Mouse (Mus musculus): ENCODE measurements around the gene AC131692.1. TPM values are rescaled to one million over a fixed set of nuclear protein-coding genes. Genes with fewer than 3 reads are reported as not detected.

The AC131692.1 gene
- polyA plus RNA-seq, 1 experiment, result not detected

Other genes starting within 250 kb of the AC131692.1 start
- 28.3 and 53.0 TPM in 2 replicates for gene Frmd8, start 219.1 kb upstream of the AC131692.1 start, polyA plus RNA-seq (2012; rRNA removed; ENCODE audit: low replicate concordance)
- 349 and 397 TPM in 2 replicates for gene Slc25a45, start 216.6 kb upstream of the AC131692.1 start, polyA plus RNA-seq (2012; rRNA removed; ENCODE audit: low replicate concordance)
- 1.5 and 2.8 TPM in 2 replicates for gene Tigd3, start 200.3 kb upstream of the AC131692.1 start, polyA plus RNA-seq (2012; rRNA removed; ENCODE audit: low replicate concordance)
- 46.6 and 58.0 TPM in 2 replicates for gene Dpf2, start 181.4 kb upstream of the AC131692.1 start, polyA plus RNA-seq (2012; rRNA removed; ENCODE audit: low replicate concordance)
- gene Cdc42ep2, start 169.6 kb upstream of the AC131692.1 start, polyA plus RNA-seq (2012; rRNA removed; ENCODE audit: low replicate concordance), result 9.9 and 31.6 TPM in 2 replicates
- gene Pola2, start 130.2 kb upstream of the AC131692.1 start, polyA plus RNA-seq (2012; rRNA removed; ENCODE audit: low replicate concordance), result 29.4 and 31.2 TPM in 2 replicates
- not detected in 2 replicates for gene Slc22a20, start 108.3 kb upstream of the AC131692.1 start, polyA plus RNA-seq (2012; rRNA removed; ENCODE audit: low replicate concordance)
- gene Capn1, start 78.5 kb upstream of the AC131692.1 start, polyA plus RNA-seq (2012; rRNA removed; ENCODE audit: low replicate concordance), result 53.6 and 106 TPM in 2 replicates
- 87.1 and 103 TPM in 2 replicates for gene Syvn1, start 47.8 kb upstream of the AC131692.1 start, polyA plus RNA-seq (2012; rRNA removed; ENCODE audit: low replicate concordance)
- gene Mrpl49, start 36.6 kb upstream of the AC131692.1 start, polyA plus RNA-seq (2012; rRNA removed; ENCODE audit: low replicate concordance), result 11.4 and 11.7 TPM in 2 replicates
- gene Fau, start 36.6 kb upstream of the AC131692.1 start, polyA plus RNA-seq (2012; rRNA removed; ENCODE audit: low replicate concordance), result 1,687 and 2,398 TPM in 2 replicates
- gene Znhit2, start 33.2 kb upstream of the AC131692.1 start, polyA plus RNA-seq (2012; rRNA removed; ENCODE audit: low replicate concordance), result 63.5 and 115 TPM in 2 replicates
- gene Tm7sf2, start 26.0 kb upstream of the AC131692.1 start, polyA plus RNA-seq (2012; rRNA removed; ENCODE audit: low replicate concordance), result 57.9 and 67.5 TPM in 2 replicates
- gene Vps51, start 17.2 kb upstream of the AC131692.1 start, polyA plus RNA-seq (2012; rRNA removed; ENCODE audit: low replicate concordance), result 42.6 and 68.1 TPM in 2 replicates
- gene Tmem262, start 14.4 kb upstream of the AC131692.1 start, polyA plus RNA-seq (2012; rRNA removed; ENCODE audit: low replicate concordance), result not detected in 2 replicates
- gene Gm28374, start 12.2 kb upstream of the AC131692.1 start, polyA plus RNA-seq (2012; rRNA removed; ENCODE audit: low replicate concordance), result 0.21 and 0.28 TPM in 2 replicates
- gene Zfpl1, start 9.5 kb upstream of the AC131692.1 start, polyA plus RNA-seq (2012; rRNA removed; ENCODE audit: low replicate concordance), result 103 and 136 TPM in 2 replicates
- gene Cdca5, start 9.4 kb upstream of the AC131692.1 start, polyA plus RNA-seq (2012; rRNA removed; ENCODE audit: low replicate concordance), result 2.0 and 2.6 TPM in 2 replicates
- 39.6 and 913 TPM in 2 replicates for gene Naaladl1, start 11.4 kb downstream of the AC131692.1 start, polyA plus RNA-seq (2012; rRNA removed; ENCODE audit: low replicate concordance)
- gene Sac3d1, start 24.2 kb downstream of the AC131692.1 start, polyA plus RNA-seq (2012; rRNA removed; ENCODE audit: low replicate concordance), result 53.0 and 57.0 TPM in 2 replicates
- 52.8 and 64.5 TPM in 2 replicates for gene Snx15, start 33.9 kb downstream of the AC131692.1 start, polyA plus RNA-seq (2012; rRNA removed; ENCODE audit: low replicate concordance)
- gene Batf2, start 46.6 kb downstream of the AC131692.1 start, polyA plus RNA-seq (2012; rRNA removed; ENCODE audit: low replicate concordance), result 76.0 and 120 TPM in 2 replicates
- gene Arl2, start 47.1 kb downstream of the AC131692.1 start, polyA plus RNA-seq (2012; rRNA removed; ENCODE audit: low replicate concordance), result 116 and 148 TPM in 2 replicates
- 0.43 and 0.57 TPM in 2 replicates for gene Majin, start 90.0 kb downstream of the AC131692.1 start, polyA plus RNA-seq (2012; rRNA removed; ENCODE audit: low replicate concordance)
- 0.25 and 1.1 TPM in 2 replicates for gene Gpha2, start 132.0 kb downstream of the AC131692.1 start, polyA plus RNA-seq (2012; rRNA removed; ENCODE audit: low replicate concordance)
- gene Ppp2r5b, start 141.5 kb downstream of the AC131692.1 start, polyA plus RNA-seq (2012; rRNA removed; ENCODE audit: low replicate concordance), result 69.7 and 212 TPM in 2 replicates
- gene Atg2a, start 147.2 kb downstream of the AC131692.1 start, polyA plus RNA-seq (2012; rRNA removed; ENCODE audit: low replicate concordance), result 57.3 and 66.7 TPM in 2 replicates
- gene Ehd1, start 182.3 kb downstream of the AC131692.1 start, polyA plus RNA-seq (2012; rRNA removed; ENCODE audit: low replicate concordance), result 468 and 699 TPM in 2 replicates
- 35.7 and 40.2 TPM in 2 replicates for gene Cdc42bpg, start 212.0 kb downstream of the AC131692.1 start, polyA plus RNA-seq (2012; rRNA removed; ENCODE audit: low replicate concordance)
- gene Men1, start 240.6 kb downstream of the AC131692.1 start, polyA plus RNA-seq (2012; rRNA removed; ENCODE audit: low replicate concordance), result 30.8 and 32.3 TPM in 2 replicates
- gene Map4k2, start 246.7 kb downstream of the AC131692.1 start, polyA plus RNA-seq (2012; rRNA removed; ENCODE audit: low replicate concordance), result 59.4 and 76.0 TPM in 2 replicates

All from duodenum, adult 2 months (tissue).